Mouse (Mus musculus): ENCODE measurements around the gene Syne2.
"Not testable (repeated sequence)": the region's sequence is repeated elsewhere in the genome, so short reads cannot be mapped to it uniquely, and the experiment has no call there.

The Syne2 gene

GRCm38 (mm10) chr12:76087025-76087424, 269.1 kb downstream of the Syne2 start:
- in situ Hi-C loops (cut with MboI; ENCODE audit: low sequenced_read_pairs): no loop called here

DNA sequence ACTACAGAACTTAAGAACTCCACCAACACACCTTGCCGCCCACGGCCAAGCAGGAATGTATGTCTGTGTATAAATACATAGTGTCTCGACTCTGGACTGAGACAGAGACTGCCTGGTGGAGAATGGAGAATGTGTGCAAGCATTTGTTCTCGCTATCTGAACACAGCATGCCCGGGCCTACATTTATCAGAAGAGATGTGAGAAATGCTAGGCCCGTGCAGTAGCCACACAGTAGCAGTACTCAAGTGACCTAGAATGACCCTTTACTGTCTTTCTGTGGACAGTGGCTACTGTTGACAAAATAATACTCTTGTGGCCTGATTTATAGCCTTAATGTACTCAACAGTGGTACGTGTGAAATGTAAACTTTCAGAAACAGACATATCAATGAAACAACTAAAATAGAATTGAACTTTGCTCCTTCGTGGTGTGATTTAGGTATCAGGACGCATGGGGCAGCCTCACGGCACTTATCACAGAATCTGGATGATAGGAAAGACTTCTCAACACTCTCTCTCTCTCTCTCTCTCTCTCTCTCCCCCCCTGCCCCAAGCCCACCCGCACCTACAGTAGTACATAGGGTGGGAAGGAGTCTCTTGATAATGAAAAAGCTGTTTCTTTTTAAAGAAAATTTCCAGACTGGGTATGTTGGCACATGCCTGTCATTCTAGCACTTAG, 275.0 kb downstream of the Syne2 start:
- in situ Hi-C loops (cut with MboI; ENCODE audit: low sequenced_read_pairs): no loop called here

GRCm38 (mm10) chr12:76093613-76094588, 276.0 kb downstream of the Syne2 start:
- in situ Hi-C loops (cut with MboI; ENCODE audit: low sequenced_read_pairs): no loop called here

GRCm38 (mm10) chr12:76095117-76096035, 277.4 kb downstream of the Syne2 start:
- in situ Hi-C loops (cut with MboI; ENCODE audit: low sequenced_read_pairs): no loop called here

GRCm38 (mm10) chr12:76102621-76103020, 284.7 kb downstream of the Syne2 start:
- in situ Hi-C loops (cut with MboI; ENCODE audit: low sequenced_read_pairs): no loop called here

DNA sequence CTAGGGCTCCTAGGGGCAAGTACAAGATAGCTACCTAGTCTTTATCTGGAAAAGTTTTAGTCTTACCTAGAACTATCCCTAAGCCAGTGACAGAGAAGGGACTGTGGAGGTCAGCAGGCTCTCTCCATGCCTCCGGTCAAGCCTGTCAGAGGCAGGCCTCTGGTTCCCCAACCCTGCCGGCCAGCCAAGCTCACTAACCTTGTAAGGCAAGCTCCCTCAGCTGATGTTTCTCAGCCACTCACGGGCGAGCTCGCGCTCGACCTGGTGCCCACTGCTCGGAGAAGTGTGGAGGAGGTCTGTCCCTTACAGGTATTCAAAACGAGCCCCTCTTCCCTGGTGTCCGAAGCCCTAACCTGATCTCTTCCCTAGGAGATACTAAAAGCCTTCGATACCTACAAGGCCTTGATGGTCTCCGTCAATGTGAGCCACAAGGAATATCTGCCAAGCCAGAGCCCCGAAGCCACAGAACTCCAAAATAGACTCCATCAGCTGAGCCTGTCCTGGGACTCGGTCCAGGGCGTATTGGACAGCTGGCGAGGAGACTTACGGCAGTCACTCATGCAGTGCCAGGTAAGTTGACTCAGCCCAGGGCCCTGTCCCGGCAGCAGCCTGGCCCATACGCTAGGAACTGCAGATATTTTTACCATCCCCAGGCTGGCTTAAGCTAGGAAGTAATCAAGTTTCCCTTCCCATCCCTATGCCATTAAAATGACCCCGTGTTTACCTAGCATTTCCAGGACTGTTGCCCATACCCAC, 286.8 kb downstream of the Syne2 start:
- in situ Hi-C loops (cut with MboI; ENCODE audit: low sequenced_read_pairs): no loop called here

GRCm38 (mm10) chr12:76109646-76110405, 291.9 kb downstream of the Syne2 start:
- in situ Hi-C loops (cut with MboI; ENCODE audit: low sequenced_read_pairs): no loop called here

DNA sequence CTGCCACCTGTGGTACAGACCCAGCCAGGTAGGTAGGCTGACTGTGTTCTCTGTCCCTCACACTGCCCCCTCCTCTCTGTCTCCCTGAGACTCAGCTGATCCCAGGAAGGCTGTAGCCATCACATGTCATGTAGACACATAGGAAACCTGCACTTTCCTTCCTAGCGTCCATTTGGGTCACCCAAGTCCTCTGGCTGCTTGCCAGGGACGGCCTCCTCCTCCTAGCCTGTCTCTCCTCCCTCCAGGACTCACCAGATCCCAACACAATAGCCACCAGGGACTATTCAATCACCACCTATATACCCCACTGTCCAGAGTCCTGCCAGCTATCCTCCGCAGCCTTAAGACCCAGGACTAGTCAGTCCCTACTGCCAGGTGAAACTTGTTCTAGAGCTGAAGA, 293.1 kb downstream of the Syne2 start:
- in situ Hi-C loops (cut with MboI; ENCODE audit: low sequenced_read_pairs): no loop called here

DNA sequence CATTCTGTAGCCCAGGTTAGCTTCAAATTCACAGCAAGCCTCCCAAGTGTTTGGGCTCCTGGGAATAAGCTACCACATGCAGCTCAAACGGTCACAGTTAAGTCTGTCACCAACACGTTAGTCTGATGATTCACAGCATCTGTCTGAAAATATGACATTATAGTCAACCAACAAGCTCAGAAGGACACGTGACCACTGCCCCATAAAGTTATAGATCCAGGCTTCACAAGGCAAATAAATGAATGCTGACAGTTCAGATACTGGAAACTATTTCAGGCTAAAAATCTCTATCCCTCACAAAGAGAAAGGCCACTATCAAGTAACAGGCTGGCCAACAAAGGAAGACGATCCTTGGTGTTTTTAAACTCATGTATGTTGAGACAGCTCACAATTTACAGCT, 298.6 kb downstream of the Syne2 start:
- in situ Hi-C loops (cut with MboI; ENCODE audit: low sequenced_read_pairs): no loop called here

DNA sequence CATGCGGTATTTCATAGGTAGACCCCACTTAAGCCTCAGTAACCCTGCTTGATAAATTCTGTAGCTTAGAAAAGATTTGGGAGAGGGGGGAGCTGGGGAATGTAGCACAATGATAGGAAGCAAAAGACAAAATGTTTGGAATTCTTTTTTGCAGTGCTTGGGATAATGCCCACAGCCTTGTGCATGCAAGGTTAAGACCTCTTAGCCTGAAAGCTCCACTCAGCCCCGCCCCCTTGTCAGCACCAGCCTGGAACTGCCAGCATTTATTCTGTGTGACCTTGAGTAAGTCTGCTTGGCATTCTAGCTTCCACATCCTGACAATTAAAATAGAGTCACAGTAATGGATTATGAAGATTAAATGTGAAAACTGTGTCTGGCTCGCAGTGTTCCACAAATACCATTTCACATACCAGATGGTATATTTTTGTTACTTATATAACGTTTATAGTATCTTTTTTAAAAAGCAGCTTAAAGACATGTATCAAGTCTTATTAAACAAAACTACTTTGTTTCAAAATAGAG, 299.8 kb downstream of the Syne2 start:
- in situ Hi-C loops (cut with MboI; ENCODE audit: low sequenced_read_pairs): no loop called here

- in situ Hi-C loops (cut with MboI; ENCODE audit: low sequenced_read_pairs): no loop called here
Observed at GRCm38 (mm10) chr12:76123223-76123622, 305.3 kb downstream of the Syne2 start.

DNA sequence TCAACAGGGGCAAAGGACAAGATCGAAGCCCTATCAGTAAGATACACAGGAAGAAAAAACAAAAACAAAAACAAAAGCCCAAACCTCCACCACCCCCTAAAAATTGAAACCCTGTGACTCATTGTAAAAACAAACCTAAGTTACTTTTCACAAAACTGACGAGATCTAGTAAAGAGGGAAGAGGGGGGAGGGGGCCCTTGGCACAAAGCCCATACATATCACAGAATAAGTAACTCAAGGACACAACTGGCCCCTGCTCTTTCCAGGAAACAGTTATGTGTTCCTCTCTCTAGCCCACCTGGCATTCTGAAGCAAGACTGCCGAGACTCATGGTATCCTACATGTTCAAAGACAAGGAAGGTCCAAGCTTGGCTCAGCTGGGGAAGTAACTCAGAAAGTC, 310.4 kb downstream of the Syne2 start:
- in situ Hi-C loops (cut with MboI; ENCODE audit: low sequenced_read_pairs): no loop called here

DNA sequence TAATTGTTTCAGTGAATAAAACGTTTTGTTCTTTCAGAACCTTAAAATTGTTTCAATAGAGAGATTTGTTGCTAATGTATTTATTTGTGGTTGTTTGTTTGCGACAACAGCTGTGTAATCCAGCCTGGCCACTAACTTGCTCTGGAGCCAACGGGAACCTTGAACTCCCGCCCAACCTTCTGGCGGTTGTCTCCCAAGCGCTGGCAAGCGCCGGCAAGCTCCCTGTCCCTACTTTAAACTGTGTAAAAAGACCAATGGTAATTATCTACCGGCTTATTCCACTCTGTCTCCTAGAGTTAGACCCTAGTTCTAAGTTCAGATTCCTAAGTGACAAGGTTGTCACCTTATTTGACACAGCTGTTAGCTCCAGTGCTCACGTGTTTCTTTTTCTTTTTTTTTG, 310.9 kb downstream of the Syne2 start:
- in situ Hi-C loops (cut with MboI; ENCODE audit: low sequenced_read_pairs): no loop called here

- in situ Hi-C loops (cut with MboI; ENCODE audit: low sequenced_read_pairs): no loop called here
Observed at GRCm38 (mm10) chr12:76130281-76130680, 312.3 kb downstream of the Syne2 start.

DNA sequence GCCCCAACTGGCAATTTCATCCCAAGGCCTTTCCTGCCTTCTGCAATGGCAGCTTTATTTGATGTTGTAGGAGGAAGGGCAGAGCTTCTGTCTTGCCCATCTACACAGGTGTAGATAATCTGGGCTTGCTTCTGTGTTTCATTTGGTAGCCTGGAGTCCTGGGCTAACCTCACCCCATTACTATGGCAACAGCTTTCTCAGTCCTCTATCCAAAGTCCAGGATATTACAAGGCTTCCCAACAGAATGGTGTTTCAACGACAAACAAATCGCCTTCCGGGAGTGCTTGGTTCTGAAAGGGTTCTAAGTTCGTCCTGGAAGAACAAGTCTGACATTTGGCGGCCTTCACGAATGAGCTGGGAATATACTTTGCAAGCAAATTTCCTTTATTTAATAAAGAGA, 313.0 kb downstream of the Syne2 start:
- in situ Hi-C loops (cut with MboI; ENCODE audit: low sequenced_read_pairs): no loop called here

DNA sequence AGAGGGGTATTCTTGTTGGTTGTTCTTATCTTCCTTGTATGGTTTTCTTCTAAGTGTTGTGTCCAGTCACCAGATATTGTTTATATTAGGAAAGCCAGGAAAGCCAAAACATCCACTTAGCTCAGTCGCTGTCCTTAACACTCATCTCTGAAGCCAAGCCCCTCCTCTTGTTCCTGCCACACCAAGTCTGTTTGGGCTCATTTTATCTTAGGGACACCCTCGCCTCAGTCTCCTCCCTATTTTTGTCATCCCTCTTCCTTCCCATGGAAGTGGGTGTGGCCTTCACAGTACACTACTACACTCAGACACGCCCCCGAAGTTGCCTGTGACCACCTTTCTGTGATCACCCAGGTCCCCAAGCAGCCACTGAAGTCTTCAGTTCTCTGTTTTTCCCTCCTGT, 314.7 kb downstream of the Syne2 start:
- in situ Hi-C loops (cut with MboI; ENCODE audit: low sequenced_read_pairs): no loop called here

- in situ Hi-C loops (cut with MboI; ENCODE audit: low sequenced_read_pairs): not testable (repeated sequence)
Observed at GRCm38 (mm10) chr12:76133081-76133480, 315.1 kb downstream of the Syne2 start.

DNA sequence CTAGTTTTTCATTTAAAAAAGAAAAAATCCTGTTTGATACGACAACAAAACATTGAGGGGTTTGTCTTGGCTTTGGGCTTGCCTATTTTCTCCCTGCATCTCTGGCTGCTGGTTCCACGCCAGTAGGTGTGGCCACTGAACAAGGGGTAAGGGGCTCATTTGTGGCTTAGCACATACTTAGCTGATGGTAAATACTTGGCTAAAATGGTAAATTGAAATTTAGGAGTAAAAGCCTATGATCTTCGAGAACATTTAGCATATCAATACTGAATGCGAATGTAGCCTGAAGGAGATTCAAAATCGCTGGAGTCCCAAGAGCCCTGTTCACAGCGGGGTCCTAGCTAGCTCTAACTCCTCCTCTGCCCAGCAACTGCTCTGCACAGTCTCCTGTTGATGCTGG, 318.8 kb downstream of the Syne2 start:
- in situ Hi-C loops (cut with MboI; ENCODE audit: low sequenced_read_pairs): no loop called here

DNA sequence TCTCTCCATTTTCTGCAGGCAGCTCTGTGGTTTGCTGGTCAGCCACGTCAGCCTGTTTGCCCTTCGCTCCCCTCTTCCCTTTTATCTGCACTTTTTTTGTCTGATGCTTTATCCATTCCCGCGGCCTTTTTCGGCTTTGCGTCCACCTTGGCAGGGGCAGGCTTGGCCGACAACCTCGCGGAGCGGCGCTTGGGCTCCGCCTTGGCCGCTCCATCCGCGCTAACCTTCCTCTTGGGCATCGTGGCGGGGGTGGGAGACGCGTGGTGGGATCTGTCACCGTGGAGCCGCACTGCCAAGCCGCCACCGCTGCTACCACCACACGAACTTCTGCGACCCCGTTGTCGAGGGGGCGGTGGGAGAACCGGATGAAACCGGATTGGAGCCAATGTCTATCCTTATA, 334.5 kb downstream of the Syne2 start:
- in situ Hi-C loops (cut with MboI; ENCODE audit: low sequenced_read_pairs): not testable (repeated sequence)
